Mouse (Mus musculus): ENCODE data around the gene Wfdc8. TPM values are rescaled to one million over a fixed set of nuclear protein-coding genes. Genes with fewer than 3 reads are reported as not detected.

Wfdc8 gene
- polyA plus RNA-seq, 1 experiment from 2014 or later = not detected

GRCm38 (mm10) chr2:164567460-164567859 is 46.0 kb downstream of the Wfdc8 start:
- H3K27ac ChIP-seq (ENCODE audit: low read depth, low read length) = no peak overlapping the region
- peaks cover 19% of the 10 kb centered on the region for H3K27me3 ChIP-seq (replicated peaks; ENCODE audit: control insufficient read depth, insufficient read depth, low read length)
- no peak overlapping the region for H3K4me2 ChIP-seq
- 75% methylated on average over 5 of the region's 5 CpGs for WGBS
- H3K4me1 ChIP-seq (replicated peaks; ENCODE audit: control insufficient read depth, insufficient read depth, low read length) = no peaks in the 10 kb centered on the region
- no peak overlapping the region for H3K4me3 ChIP-seq (ENCODE audit: low read depth, low read length)
- H3K36me3 ChIP-seq (ENCODE audit: control insufficient read depth, insufficient read depth, low read length) = no peaks in the 10 kb centered on the region
- H3K9ac ChIP-seq (ENCODE audit: low read depth, low read length) = no peak overlapping the region
- ATAC-seq (replicated peaks; ENCODE audit: low FRiP score) (no peak), DNase-seq (ENCODE audit: low spot score) (no peak)
- no peaks in the 10 kb centered on the region for H3K9me3 ChIP-seq (ENCODE audit: control insufficient read depth, low read length)

GRCm38 (mm10) chr2:164566997-164567396 is 46.4 kb downstream of the Wfdc8 start:
- Histone ChIP-seq H3K4me2 (no peak overlapping the region), H3K27me3 (replicated peaks; ENCODE audit: control insufficient read depth, insufficient read depth, low read length) (peaks cover 23% of the 10 kb centered on the region), H3K4me3 (ENCODE audit: low read depth, low read length) (no peak overlapping the region), H3K36me3 (ENCODE audit: control insufficient read depth, insufficient read depth, low read length) (no peaks in the 10 kb centered on the region), H3K9ac (ENCODE audit: low read depth, low read length) (no peak overlapping the region), H3K4me1 (replicated peaks; ENCODE audit: control insufficient read depth, insufficient read depth, low read length) (no peaks in the 10 kb centered on the region), H3K27ac (ENCODE audit: low read depth, low read length) (no peak overlapping the region), H3K9me3 (ENCODE audit: control insufficient read depth, low read length) (no peaks in the 10 kb centered on the region)
- DNase-seq (ENCODE audit: low spot score) (no peak), ATAC-seq (replicated peaks; ENCODE audit: low FRiP score) (no peak)
- 79% methylated on average over 2 of the region's 2 CpGs for WGBS

GRCm38 (mm10) chr2:164564346-164564745 is 49.1 kb downstream of the Wfdc8 start:
- 68% methylated on average over 5 of the region's 5 CpGs for WGBS
- no peaks in the 10 kb centered on the region for H3K9me3 ChIP-seq (ENCODE audit: control insufficient read depth, low read length)
- H3K27me3 ChIP-seq (replicated peaks; ENCODE audit: control insufficient read depth, insufficient read depth, low read length) = peaks cover 27% of the 10 kb centered on the region
- H3K4me1 ChIP-seq (replicated peaks; ENCODE audit: control insufficient read depth, insufficient read depth, low read length) = no peaks in the 10 kb centered on the region
- DNase-seq (ENCODE audit: low spot score) (no peak), ATAC-seq (replicated peaks; ENCODE audit: low FRiP score) (no peak)
- no peaks in the 10 kb centered on the region for H3K36me3 ChIP-seq (ENCODE audit: control insufficient read depth, insufficient read depth, low read length)
- no peak overlapping the region for H3K9ac ChIP-seq (ENCODE audit: low read depth, low read length)
- no peak overlapping the region for H3K4me2 ChIP-seq
- H3K4me3 ChIP-seq (ENCODE audit: low read depth, low read length) = no peak overlapping the region
- H3K27ac ChIP-seq (ENCODE audit: low read depth, low read length) = no peak overlapping the region

GRCm38 (mm10) chr2:164563339-164564038 is 49.9 kb downstream of the Wfdc8 start:
- H3K27ac ChIP-seq (ENCODE audit: low read depth, low read length) = no peak overlapping the region
- H3K9ac ChIP-seq (ENCODE audit: low read depth, low read length) = peak overlapping the region; percentile 53
- H3K4me3 ChIP-seq (ENCODE audit: low read depth, low read length) = peak overlapping the region; percentile 41
- peak overlapping the region; percentile 71 for H3K4me2 ChIP-seq
- peaks cover 27% of the 10 kb centered on the region for H3K27me3 ChIP-seq (replicated peaks; ENCODE audit: control insufficient read depth, insufficient read depth, low read length)
- WGBS = 2% methylated on average over 31 of the region's 32 CpGs
- H3K4me1 ChIP-seq (replicated peaks; ENCODE audit: control insufficient read depth, insufficient read depth, low read length) = peaks cover 4% of the 10 kb centered on the region
- ATAC-seq (replicated peaks; ENCODE audit: low FRiP score) = no peak
- H3K36me3 ChIP-seq (ENCODE audit: control insufficient read depth, insufficient read depth, low read length) = no peaks in the 10 kb centered on the region
- H3K9me3 ChIP-seq (ENCODE audit: control insufficient read depth, low read length) = no peaks in the 10 kb centered on the region
- DNase-seq (ENCODE audit: low spot score) = peak; percentile 63

- peaks cover 27% of the 10 kb centered on the region for H3K27me3 ChIP-seq (replicated peaks; ENCODE audit: control insufficient read depth, insufficient read depth, low read length)
- H3K9me3 ChIP-seq (ENCODE audit: control insufficient read depth, low read length) = no peaks in the 10 kb centered on the region
- no peaks in the 10 kb centered on the region for H3K36me3 ChIP-seq (ENCODE audit: control insufficient read depth, insufficient read depth, low read length)
- H3K27ac ChIP-seq (ENCODE audit: low read depth, low read length) = no peak within 1 kb of the TSS
- ATAC-seq (replicated peaks; ENCODE audit: low FRiP score) (no peak), DNase-seq (ENCODE audit: low spot score) (peak; percentile 38)
- peak within 1 kb of the TSS; percentile 41 for H3K4me3 ChIP-seq (ENCODE audit: low read depth, low read length)
- H3K4me1 ChIP-seq (replicated peaks; ENCODE audit: control insufficient read depth, insufficient read depth, low read length) = peaks cover 4% of the 10 kb centered on the region
- H3K9ac ChIP-seq (ENCODE audit: low read depth, low read length) = peak within 1 kb of the TSS; percentile 53
- H3K4me2 ChIP-seq = peak within 1 kb of the TSS; percentile 71
- 13% methylated on average over 24 of the region's 24 CpGs for WGBS
Observed at GRCm38 (mm10) chr2:164562391-164563188, 50.8 kb downstream of the Wfdc8 start, which contains the start of gene Wfdc2. Wfdc2 (plus strand) TSS chr2:164562413.

- Histone ChIP-seq H3K9me3 (ENCODE audit: control insufficient read depth, low read length) (no peaks in the 10 kb centered on the region), H3K27me3 (replicated peaks; ENCODE audit: control insufficient read depth, insufficient read depth, low read length) (peaks cover 27% of the 10 kb centered on the region), H3K36me3 (ENCODE audit: control insufficient read depth, insufficient read depth, low read length) (no peaks in the 10 kb centered on the region), H3K9ac (ENCODE audit: low read depth, low read length) (no peak overlapping the region), H3K4me2 (no peak overlapping the region), H3K4me3 (ENCODE audit: low read depth, low read length) (no peak overlapping the region), H3K4me1 (replicated peaks; ENCODE audit: control insufficient read depth, insufficient read depth, low read length) (peaks cover 4% of the 10 kb centered on the region), H3K27ac (ENCODE audit: low read depth, low read length) (no peak overlapping the region)
- DNase-seq (ENCODE audit: low spot score) = no peak
- 87% methylated on average over 8 of the region's 8 CpGs for WGBS
- no peak for ATAC-seq (replicated peaks; ENCODE audit: low FRiP score)
Observed at GRCm38 (mm10) chr2:164560106-164560505, 53.3 kb downstream of the Wfdc8 start.

GRCm38 (mm10) chr2:164558991-164559645 is 54.3 kb downstream of the Wfdc8 start:
- peak overlapping the region; percentile 46; the same call in 1 of the 2 replicates for H3K9ac ChIP-seq (ENCODE audit: low read depth, low read length)

GRCm38 (mm10) chr2:164558426-164558825 is 55.0 kb downstream of the Wfdc8 start:
- ATAC-seq (replicated peaks; ENCODE audit: low FRiP score) = no peak
- Histone ChIP-seq H3K9me3 (ENCODE audit: control insufficient read depth, low read length) (no peaks in the 10 kb centered on the region), H3K36me3 (ENCODE audit: control insufficient read depth, insufficient read depth, low read length) (no peaks in the 10 kb centered on the region), H3K4me2 (no peak overlapping the region), H3K9ac (ENCODE audit: low read depth, low read length) (no peak overlapping the region), H3K27ac (ENCODE audit: low read depth, low read length) (no peak overlapping the region), H3K4me3 (ENCODE audit: low read depth, low read length) (no peak overlapping the region), H3K27me3 (replicated peaks; ENCODE audit: control insufficient read depth, insufficient read depth, low read length) (peaks cover 17% of the 10 kb centered on the region), H3K4me1 (replicated peaks; ENCODE audit: control insufficient read depth, insufficient read depth, low read length) (peaks cover 4% of the 10 kb centered on the region)
- no peak for DNase-seq (ENCODE audit: low spot score)
- 80% methylated on average over 8 of the region's 8 CpGs for WGBS

More at GRCm38 (mm10) chr2:164558991-164559645, 54.3 kb downstream of the Wfdc8 start:
- no peaks in the 10 kb centered on the region for H3K9me3 ChIP-seq (ENCODE audit: control insufficient read depth, low read length)
- H3K4me3 ChIP-seq (ENCODE audit: low read depth, low read length) = no peak overlapping the region
- H3K4me2 ChIP-seq = 0 out of 2 replicates have a peak overlapping the region, but pooled peaks have one; percentile 7
- peaks cover 4% of the 10 kb centered on the region for H3K4me1 ChIP-seq (replicated peaks; ENCODE audit: control insufficient read depth, insufficient read depth, low read length)
- H3K27me3 ChIP-seq (replicated peaks; ENCODE audit: control insufficient read depth, insufficient read depth, low read length) = peaks cover 24% of the 10 kb centered on the region
- no peak overlapping the region for H3K27ac ChIP-seq (ENCODE audit: low read depth, low read length)
- 31% methylated on average over 16 of the region's 16 CpGs for WGBS
- no peaks in the 10 kb centered on the region for H3K36me3 ChIP-seq (ENCODE audit: control insufficient read depth, insufficient read depth, low read length)
- DNase-seq (ENCODE audit: low spot score) (peak; percentile 40), ATAC-seq (replicated peaks; ENCODE audit: low FRiP score) (no peak)

All from liver, embryonic 11.5 days (tissue).